Mouse (Mus musculus) bone marrow macrophage, adult 2 months (primary cell): ENCODE results near the gene Klf6.

Source experiments
- CTCF ChIP-seq: IDR thresholded peaks from 2 replicates; pipeline ENCODE4 v1.5.1; 2012; ENCODE audit warnings: low read depth, mild to moderate bottlenecking, low read length, moderate library complexity
- POLR2A ChIP-seq: IDR thresholded peaks from 2 replicates; pipeline ENCODE4 v1.6.1; 2012; ENCODE audit warnings: mild to moderate bottlenecking, low read depth, low read length, borderline replicate concordance

DNA sequence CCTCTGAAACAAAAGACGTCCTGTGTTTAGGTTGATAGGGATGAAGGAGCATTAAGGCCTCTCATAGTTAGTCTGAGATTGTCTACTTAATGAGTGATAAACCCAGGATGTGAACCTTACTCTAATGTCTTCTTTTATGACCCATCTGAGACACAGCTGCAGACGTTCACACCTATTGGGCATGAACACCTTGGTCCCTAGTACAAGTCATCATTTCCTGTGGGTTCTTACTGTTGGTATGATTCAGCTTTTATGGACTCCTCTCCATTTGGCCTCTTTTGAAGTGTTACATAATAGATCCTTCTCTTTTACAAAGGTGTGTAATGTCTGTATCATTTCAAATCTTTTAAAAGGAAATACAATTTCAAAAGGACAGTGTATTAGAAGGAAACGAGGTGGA is 51.9 kb downstream of the Klf6 start:
- TF ChIP-seq POLR2A (no peak), CTCF (no peak)
